Mouse (Mus musculus) lung, postnatal 36 days (tissue): ENCODE data around the gene Pbx2.
"Not testable (repeated sequence)": the region's sequence is repeated elsewhere in the genome, so short reads cannot be mapped to it uniquely, and the experiment has no call there.

Source experiments
- DNase-seq: peaks from one replicate; pipeline ENCODE4 v3.0.0; 2022; ENCODE audit warnings: mixed read lengths

Gene Pbx2

DNA sequence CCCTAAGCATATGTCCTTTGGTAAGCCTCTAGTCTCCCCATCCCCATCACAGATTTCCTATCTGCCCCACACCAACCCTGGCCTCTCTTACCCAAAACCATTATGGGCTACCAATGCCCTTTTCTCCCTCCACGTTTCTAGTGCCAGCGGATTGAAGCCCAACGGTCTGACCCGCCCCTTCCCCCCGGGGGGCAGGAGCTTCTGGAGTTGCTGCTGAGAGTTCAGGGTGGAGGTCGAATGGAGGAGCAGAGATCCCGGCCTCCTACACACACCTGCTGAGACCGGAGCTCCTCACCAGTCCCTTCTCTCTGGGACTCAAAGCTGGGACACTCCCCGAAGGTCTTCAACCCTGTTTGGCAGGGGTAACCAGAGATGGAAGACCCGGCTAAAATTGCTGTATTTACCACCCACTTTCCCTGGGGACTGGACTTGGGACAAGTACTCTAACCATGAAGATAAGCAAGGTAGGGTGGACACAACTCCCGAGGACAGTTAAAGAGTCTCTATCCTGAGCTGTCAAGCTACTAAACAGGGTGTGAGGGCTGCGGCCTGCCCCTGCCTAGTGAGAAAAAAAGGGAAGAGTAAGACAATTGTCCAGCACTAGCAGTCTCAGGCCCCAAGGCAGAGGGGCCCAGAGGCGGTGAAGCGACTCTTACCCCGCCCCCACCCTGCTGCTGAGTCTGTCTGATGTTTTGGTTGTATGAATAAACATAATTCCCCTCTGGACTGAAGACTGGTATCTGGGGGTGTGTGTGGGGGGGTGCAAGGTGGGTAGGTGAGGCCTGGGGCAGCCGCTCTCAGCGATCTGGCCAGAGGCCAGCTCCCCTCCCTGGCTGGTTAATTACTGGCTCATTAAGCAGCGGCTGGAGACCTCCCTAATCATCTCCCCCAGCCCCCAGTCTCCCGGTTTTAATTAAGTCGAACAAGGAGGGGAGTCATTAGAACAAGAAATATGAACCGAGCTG, at the start of gene Pbx2:
Gene Pbx2 (plus strand): TSS at position 238 of the 965 bp plus-strand sequence.
- peak; percentile 43 for DNase-seq

DNA sequence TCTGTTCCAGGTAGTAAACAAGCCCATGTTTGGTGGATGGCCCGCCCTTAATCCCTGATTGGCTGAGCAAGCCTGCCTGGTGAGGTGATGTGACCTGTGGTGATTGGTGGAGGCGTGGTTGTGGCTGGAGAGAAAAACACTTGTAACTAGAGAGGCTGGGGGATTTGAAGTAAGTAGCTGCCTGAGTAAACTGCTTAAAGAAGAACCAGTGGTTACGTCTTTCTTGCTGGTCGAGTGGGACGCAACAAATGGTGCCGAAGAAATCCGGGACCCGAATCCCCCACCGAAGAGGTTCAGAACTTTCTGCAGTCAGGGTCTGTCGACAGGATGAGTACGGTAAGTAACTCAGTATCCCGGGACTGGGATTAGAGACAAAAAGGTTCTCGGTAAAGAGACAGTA, 47.5 kb upstream of the Pbx2 start:
- DNase-seq, result not testable (repeated sequence)

DNA sequence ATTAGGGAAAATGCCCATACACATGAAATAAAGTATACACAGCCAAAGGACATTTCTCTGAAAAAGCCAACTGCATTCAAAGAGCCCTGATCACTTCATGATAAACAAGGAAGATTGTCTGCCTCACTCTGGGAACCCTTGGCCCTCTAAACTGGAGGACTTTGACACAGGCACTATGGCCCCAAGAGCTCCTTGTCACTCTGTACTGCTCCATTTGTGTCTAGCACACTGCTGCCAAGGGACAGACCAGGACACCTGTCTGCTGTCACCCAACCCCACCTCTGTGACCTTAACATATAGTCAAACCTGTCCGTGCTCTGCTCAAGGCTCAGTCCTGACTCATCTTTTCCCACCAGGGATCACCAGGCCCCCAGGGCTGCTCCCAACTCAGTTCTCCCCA, 44.3 kb upstream of the Pbx2 start:
- no peak for DNase-seq

GRCm38 (mm10) chr17:34547601-34548000, 43.5 kb upstream of the Pbx2 start:
- no peak for DNase-seq

- no peak for DNase-seq
Observed at GRCm38 (mm10) chr17:34549156-34549555, 41.9 kb upstream of the Pbx2 start.

DNA sequence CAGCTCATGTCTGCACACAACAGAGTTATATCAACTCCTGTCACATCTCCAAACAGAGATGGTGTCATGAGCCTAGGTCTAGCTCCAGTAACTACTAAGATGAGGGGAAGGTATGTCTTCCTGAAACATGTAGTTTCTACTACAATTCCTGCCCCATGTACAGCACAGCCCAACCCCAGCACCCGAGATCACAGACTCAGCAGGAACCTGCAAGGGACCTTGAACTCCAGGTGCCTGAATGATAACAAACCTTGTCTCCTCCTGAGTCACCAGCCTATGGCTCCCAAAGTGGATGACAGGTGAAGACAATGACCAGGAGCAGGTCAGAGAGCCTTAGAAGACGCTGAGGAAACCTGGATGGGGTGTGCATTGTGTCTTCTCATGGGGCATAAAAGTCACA, 41.2 kb upstream of the Pbx2 start:
- DNase-seq, result no peak

GRCm38 (mm10) chr17:34555483-34555882, 35.6 kb upstream of the Pbx2 start:
- peak; percentile 93 for DNase-seq

GRCm38 (mm10) chr17:34556406-34556805, 34.7 kb upstream of the Pbx2 start:
- no peak for DNase-seq

- DNase-seq, result no peak
Observed at GRCm38 (mm10) chr17:34557411-34557810, 33.7 kb upstream of the Pbx2 start.

- DNase-seq, result peak; percentile 44
Observed at GRCm38 (mm10) chr17:34559116-34559515, 31.9 kb upstream of the Pbx2 start.

DNA sequence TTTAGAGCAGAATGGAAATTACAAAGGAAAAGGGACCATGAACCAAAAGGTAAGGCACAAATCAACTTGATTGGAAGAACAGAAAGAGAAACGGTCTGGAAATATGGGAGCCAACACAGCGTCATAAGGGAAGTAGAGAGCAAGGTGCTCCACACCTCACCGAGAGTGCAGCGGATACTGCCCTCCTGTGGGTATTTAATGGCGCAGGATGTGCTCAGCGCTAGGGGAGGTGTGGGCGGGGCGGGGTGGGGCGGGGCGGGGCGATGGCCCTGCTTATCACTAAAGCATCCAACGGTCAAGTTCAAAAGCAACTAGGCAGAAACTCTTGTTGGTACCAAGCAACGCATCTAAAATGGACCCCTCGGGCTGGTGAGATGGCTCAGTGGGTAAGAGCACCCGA, 31.2 kb upstream of the Pbx2 start:
- no peak for DNase-seq

DNA sequence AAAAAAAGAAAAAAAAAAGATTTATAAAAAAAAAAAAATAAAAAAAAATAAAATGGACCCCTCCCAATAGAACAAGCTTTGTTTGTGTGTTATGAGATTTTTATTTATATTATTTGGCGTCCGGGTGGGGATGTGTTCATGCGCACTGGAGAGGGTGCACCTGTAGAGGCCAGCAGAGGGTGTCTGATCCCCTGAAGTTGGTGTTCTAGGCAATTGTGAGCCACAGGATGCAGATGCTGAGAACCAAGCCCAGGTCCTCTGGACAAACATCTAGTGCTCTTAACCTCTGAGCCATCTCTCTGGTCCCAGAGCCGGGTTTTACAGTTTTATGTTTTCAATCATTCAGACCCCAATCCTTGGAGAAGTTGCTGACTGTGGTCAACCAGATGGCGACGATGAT, 30.6 kb upstream of the Pbx2 start:
- no peak for DNase-seq

DNA sequence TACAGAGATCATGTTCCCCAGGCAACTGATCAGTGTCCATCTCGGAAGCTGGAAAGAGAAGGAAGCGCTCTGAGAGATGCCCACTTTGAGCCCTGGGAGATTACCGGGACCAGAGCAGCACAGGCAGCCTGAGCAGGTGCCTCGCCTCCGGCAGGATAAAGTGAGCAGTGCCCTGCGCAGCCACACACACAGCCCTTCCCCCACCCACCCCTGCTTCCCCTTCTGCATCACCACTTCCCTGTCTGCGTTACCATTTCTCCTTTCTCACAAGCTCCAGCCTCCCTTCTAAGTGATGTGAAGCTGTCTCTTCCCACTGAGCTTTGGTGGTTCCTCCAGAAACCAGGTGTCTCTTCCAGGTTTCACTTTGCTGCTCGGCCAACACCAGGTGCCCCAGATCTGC, 29.9 kb upstream of the Pbx2 start:
- peak; percentile 35 for DNase-seq

DNA sequence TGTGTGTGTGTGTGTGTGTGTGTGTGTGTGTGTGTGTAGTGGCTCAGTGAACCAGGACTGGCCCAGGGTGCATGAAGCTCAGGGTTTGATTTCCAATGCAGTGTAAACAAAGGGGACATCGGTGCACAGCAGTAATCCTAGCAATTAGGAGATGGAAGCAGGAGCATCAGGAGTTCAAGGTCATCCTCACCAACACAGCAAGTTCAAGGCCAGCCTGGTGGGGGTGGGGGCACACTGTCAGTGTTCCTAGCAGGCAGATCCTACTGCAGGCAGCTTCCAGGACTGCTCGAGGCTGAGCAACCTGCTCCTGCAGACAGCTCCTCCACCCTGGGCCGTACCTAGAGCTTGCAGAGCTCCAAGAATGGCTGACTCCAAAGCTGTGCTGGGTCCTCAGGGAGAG, 28.5 kb upstream of the Pbx2 start:
- no peak for DNase-seq

GRCm38 (mm10) chr17:34563354-34563753, 27.7 kb upstream of the Pbx2 start:
- DNase-seq, result no peak

- peak; percentile 88 for DNase-seq
Observed at GRCm38 (mm10) chr17:34564003-34564421, 27.1 kb upstream of the Pbx2 start, which contains the start of gene Notch4. Gene Notch4 (plus strand): TSS chr17:34564268.

GRCm38 (mm10) chr17:34564796-34565195, 26.3 kb upstream of the Pbx2 start:
- DNase-seq, result peak; percentile 81

GRCm38 (mm10) chr17:34567311-34567710, 23.8 kb upstream of the Pbx2 start:
- no peak for DNase-seq

DNA sequence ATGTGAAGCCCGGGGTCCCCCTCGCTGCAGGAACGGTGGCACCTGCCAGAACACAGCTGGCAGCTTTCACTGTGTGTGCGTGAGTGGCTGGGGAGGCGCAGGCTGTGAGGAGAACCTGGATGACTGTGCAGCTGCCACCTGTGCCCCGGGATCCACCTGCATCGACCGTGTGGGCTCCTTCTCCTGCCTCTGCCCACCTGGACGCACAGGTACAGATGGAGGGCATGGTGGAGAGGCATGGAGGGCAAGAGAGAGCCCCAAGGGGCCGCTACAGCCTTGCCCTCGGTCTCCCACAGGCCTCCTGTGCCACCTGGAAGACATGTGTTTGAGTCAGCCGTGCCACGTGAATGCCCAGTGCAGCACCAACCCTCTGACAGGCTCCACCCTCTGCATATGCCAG, 22.6 kb upstream of the Pbx2 start:
- DNase-seq, result no peak

DNA sequence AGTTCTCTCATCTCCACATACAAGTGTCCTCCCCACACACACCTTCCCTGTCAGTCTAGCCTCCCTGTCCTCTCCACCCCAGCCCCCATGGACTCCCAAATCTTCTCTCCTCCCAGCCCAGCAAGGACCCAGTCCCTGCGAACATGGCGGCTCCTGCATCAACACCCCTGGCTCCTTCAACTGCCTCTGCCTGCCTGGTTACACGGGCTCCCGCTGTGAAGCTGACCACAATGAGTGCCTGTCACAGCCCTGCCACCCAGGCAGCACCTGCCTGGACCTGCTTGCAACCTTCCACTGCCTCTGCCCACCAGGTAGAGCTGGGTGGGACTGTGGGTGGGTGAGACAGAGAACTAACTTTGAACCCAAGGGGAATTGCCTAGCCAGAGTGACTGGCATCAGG, 21.1 kb upstream of the Pbx2 start:
- no peak for DNase-seq

DNA sequence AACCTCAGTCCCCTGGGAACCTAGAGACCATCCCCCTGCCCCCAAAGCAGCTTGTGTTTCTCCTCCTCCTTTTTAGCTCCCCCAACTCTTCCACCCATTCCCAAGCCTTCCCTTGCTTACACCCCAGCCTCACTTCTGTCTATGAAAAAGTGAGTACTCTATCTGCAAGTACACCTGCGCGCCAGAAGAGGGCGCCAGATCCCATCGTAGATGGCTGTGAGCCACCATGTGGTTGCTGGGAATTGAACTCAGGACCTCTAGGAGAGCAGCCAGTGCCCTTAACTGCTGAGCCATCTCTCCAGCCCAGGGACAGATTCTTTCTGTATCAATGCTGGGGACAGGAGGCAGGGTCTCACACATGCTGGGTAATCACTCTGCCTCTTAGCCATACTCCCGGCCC, 19.2 kb upstream of the Pbx2 start:
- DNase-seq, result no peak

GRCm38 (mm10) chr17:34572361-34572760, 18.7 kb upstream of the Pbx2 start:
- no peak for DNase-seq

GRCm38 (mm10) chr17:34576577-34576976, 14.5 kb upstream of the Pbx2 start:
- no peak for DNase-seq

GRCm38 (mm10) chr17:34578070-34578469, 13.0 kb upstream of the Pbx2 start:
- no peak for DNase-seq

DNA sequence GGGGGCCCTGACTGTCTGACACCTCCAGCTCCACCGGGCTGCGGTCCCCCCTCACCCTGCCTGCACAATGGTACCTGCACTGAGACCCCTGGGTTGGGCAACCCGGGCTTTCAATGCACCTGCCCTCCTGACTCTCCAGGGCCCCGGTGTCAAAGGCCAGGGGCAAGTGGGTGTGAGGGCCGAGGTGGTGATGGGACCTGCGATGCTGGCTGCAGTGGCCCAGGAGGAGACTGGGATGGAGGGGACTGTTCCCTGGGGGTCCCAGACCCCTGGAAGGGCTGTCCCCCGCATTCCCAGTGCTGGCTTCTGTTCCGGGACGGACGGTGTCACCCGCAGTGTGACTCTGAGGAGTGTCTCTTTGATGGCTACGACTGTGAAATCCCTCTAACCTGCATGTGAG, 8.5 kb upstream of the Pbx2 start:
- no peak for DNase-seq
